Mouse (Mus musculus) C2C12 (cell line): ENCODE measurements around the gene Trub2. TPM values are rescaled to one million over a fixed set of nuclear protein-coding genes. Genes with fewer than 3 reads are reported as not detected.
A peak's percentile ranks its signal among the peaks of the same experiment; 100 is the strongest.

Experiments
- H3K27me3 ChIP-seq: one replicate; pipeline ENCODE4 v1.6.1; 2011; ENCODE audit not compliant: control insufficient read depth, insufficient read depth, insufficient read length
- H3K36me3 ChIP-seq: one replicate; pipeline ENCODE4 v1.6.1; 2011; ENCODE audit not compliant: control insufficient read depth, insufficient read depth
- H3K4me3 ChIP-seq: one replicate; pipeline ENCODE4 v1.5.1; 2011; ENCODE audit warnings: mild to moderate bottlenecking, control low read depth; ENCODE audit not compliant: poor library complexity, insufficient read depth, severe bottlenecking
- H3K79me2 ChIP-seq: one replicate; pipeline ENCODE4 v1.6.1; 2011; ENCODE audit not compliant: control insufficient read depth, insufficient read depth
- H3K79me3 ChIP-seq: one replicate; pipeline ENCODE4 v1.6.1; 2011; ENCODE audit warnings: low read depth, control low read depth
- H3ac ChIP-seq: one replicate; pipeline ENCODE3; 2011; ENCODE audit warnings: low read depth; ENCODE audit not compliant: control insufficient read depth, insufficient read length
- CEBPB ChIP-seq: IDR thresholded peaks from one replicate; pipeline ENCODE4 v1.6.1; 2011; ENCODE audit warnings: low read depth, mild to moderate bottlenecking, control low read depth, moderate library complexity
- CTCF ChIP-seq: IDR thresholded peaks from one replicate; pipeline ENCODE4 v1.5.1; 2011; ENCODE audit not compliant: control insufficient read depth, insufficient read depth, insufficient read length
- FOSL1 ChIP-seq: IDR thresholded peaks from one replicate; pipeline ENCODE4 v1.8.0; 2011; ENCODE audit warnings: mild to moderate bottlenecking, low read length; ENCODE audit not compliant: poor library complexity, insufficient read depth, severe bottlenecking
- MAX ChIP-seq: IDR thresholded peaks from one replicate; pipeline ENCODE4 v1.6.1; 2011; ENCODE audit warnings: mild to moderate bottlenecking, control low read depth
- MYOD1 ChIP-seq: IDR thresholded peaks from one replicate; pipeline ENCODE4 v1.6.1; 2011; ENCODE audit warnings: low read depth; ENCODE audit not compliant: control insufficient read depth, insufficient read length
- MYOG ChIP-seq: IDR thresholded peaks from one replicate; pipeline ENCODE4 v1.6.1; 2011; ENCODE audit not compliant: control insufficient read depth, insufficient read length; ENCODE audit errors: extremely low read depth
- USF1 ChIP-seq: IDR thresholded peaks from one replicate; pipeline ENCODE4 v1.6.1; 2011; ENCODE audit warnings: low read depth, mild to moderate bottlenecking, control low read depth, moderate library complexity
- polyA plus RNA-seq: library from polyadenylated mRNA; unstranded; fragments of >200 nt; fragmentation: generic; extraction: Trizol; gene quantifications from one replicate; pipeline ENCODE4 v1.2.1, GENCODE M21; 2012; ENCODE audit warnings: missing spikeins

The Trub2 gene
- polyA plus RNA-seq, 1 experiment: 55.0 TPM

- Histone ChIP-seq H3K36me3 (peaks cover 19% of the 10 kb centered on the region), H3ac (no peak overlapping the region), H3K79me3 (no peaks in the 10 kb centered on the region), H3K4me3 (no peak overlapping the region), H3K79me2 (no peaks in the 10 kb centered on the region), H3K27me3 (no peaks in the 10 kb centered on the region)
- TF ChIP-seq CTCF: no peak
- TF ChIP-seq MYOD1: no peak
- no peak for TF ChIP-seq MAX
- TF ChIP-seq FOSL1: no peak
- no peak for TF ChIP-seq CEBPB
- TF ChIP-seq MYOG: no peak
- no peak for TF ChIP-seq USF1
These were observed 27.5 kb upstream of the Trub2 start for GRCm38 (mm10) chr2:29815678-29816371.

- Histone ChIP-seq H3K36me3 (peaks cover 6% of the 10 kb centered on the region), H3K27me3 (peaks cover 4% of the 10 kb centered on the region), H3K4me3 (peak overlapping the region; percentile 56), H3K79me3 (no peaks in the 10 kb centered on the region), H3ac (no peak overlapping the region), H3K79me2 (no peaks in the 10 kb centered on the region)
- TF ChIP-seq FOSL1 (no peak), MAX (no peak), MYOG (no peak), CTCF (no peak), MYOD1 (no peak), CEBPB (no peak), USF1 (no peak)
These were observed 15.1 kb upstream of the Trub2 start for GRCm38 (mm10) chr2:29803400-29803831.

GRCm38 (mm10) chr2:29802827-29803201 lies 14.5 kb upstream of the Trub2 start:
- H3K79me3 ChIP-seq: no peaks in the 10 kb centered on the region
- peak overlapping the region; percentile 97 for H3ac ChIP-seq
- peak overlapping the region; percentile 56 for H3K4me3 ChIP-seq
- TF ChIP-seq FOSL1 (no peak), MYOG (no peak), CEBPB (no peak), USF1 (no peak), MAX (no peak)
- peaks cover 4% of the 10 kb centered on the region for H3K27me3 ChIP-seq
- no peaks in the 10 kb centered on the region for H3K79me2 ChIP-seq
- peaks cover 4% of the 10 kb centered on the region for H3K36me3 ChIP-seq

GRCm38 (mm10) chr2:29802075-29802826 lies 13.9 kb upstream of the Trub2 start, which contains the start of gene Slc27a4:
Slc27a4 (plus strand) TSS chr2:29802634.
- peak within 1 kb of the TSS; percentile 56 for H3K4me3 ChIP-seq
- TF ChIP-seq MYOD1 (no peak), MYOG (no peak), CTCF (peak; percentile 20), CEBPB (no peak), FOSL1 (no peak), MAX (no peak), USF1 (no peak)

GRCm38 (mm10) chr2:29792772-29793487 lies 4.6 kb upstream of the Trub2 start:
- Histone ChIP-seq H3K79me3 (peaks cover 3% of the 10 kb centered on the region), H3K4me3 (no peak overlapping the region), H3K36me3 (peaks cover 18% of the 10 kb centered on the region), H3K27me3 (no peaks in the 10 kb centered on the region), H3ac (no peak overlapping the region), H3K79me2 (peaks cover 9% of the 10 kb centered on the region)
- no peak for TF ChIP-seq MYOG
- TF ChIP-seq USF1: no peak
- TF ChIP-seq MAX: no peak
- no peak for TF ChIP-seq CEBPB
- no peak for TF ChIP-seq CTCF
- TF ChIP-seq MYOD1: no peak
- TF ChIP-seq FOSL1: no peak

More at GRCm38 (mm10) chr2:29802075-29802826, 13.9 kb upstream of the Trub2 start, which contains the start of gene Slc27a4:
- H3K79me2 ChIP-seq: no peaks in the 10 kb centered on the region
- peaks cover 4% of the 10 kb centered on the region for H3K27me3 ChIP-seq
- H3K36me3 ChIP-seq: peaks cover 4% of the 10 kb centered on the region
- H3ac ChIP-seq: peak within 1 kb of the TSS; percentile 97
- no peaks in the 10 kb centered on the region for H3K79me3 ChIP-seq
